Mouse (Mus musculus): ENCODE measurements at regions not wholly inside any gene's neighbourhood (a gene's known extent, or its start where the extent isn't known, plus 50 kb on each side); places are given as distances from the start of the nearest gene placed in this dataset.

DNA sequence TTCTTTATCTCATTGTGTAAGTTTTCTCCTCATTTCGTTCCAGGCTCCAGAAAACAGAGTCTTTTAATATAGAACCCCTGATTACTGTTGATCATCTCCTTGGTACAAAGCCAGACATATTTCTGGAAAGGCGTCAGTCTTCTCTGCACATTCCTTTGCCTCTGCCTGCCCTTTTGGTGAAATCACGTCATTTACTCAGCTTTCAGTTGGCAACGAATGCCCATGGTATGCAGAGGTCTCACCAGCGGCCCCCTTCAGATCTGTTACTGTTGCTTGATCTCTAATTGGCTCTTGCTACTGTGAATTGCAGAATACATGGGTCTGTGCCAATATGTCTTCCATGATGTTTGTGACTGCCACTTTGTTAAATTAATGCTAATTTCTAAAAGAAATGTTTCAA, 412.0 kb upstream of the Pitx2 start:
- Histone ChIP-seq H3K27me3 (ENCODE audit: control insufficient read depth, insufficient read depth, low read length) (no peaks in the 10 kb centered on the region), H3K4me2 (ENCODE audit: low read depth, low read length) (no peak overlapping the region), H3K27ac (ENCODE audit: low read length) (no peak overlapping the region), H3K9me3 (replicated peaks; ENCODE audit: control insufficient read depth, low read length) (no peaks in the 10 kb centered on the region), H3K36me3 (ENCODE audit: control insufficient read depth, insufficient read depth) (no peaks in the 10 kb centered on the region), H3K9ac (ENCODE audit: low read length) (no peak overlapping the region), H3K4me3 (ENCODE audit: low read length) (no peak overlapping the region), H3K4me1 (ENCODE audit: control insufficient read depth, insufficient read depth, low read length) (no peaks in the 10 kb centered on the region)
- no peak for ATAC-seq (replicated peaks; ENCODE audit: extremely low read depth, insufficient read depth, low FRiP score)
- WGBS: 47% methylated on average over 5 of the region's 5 CpGs

DNA sequence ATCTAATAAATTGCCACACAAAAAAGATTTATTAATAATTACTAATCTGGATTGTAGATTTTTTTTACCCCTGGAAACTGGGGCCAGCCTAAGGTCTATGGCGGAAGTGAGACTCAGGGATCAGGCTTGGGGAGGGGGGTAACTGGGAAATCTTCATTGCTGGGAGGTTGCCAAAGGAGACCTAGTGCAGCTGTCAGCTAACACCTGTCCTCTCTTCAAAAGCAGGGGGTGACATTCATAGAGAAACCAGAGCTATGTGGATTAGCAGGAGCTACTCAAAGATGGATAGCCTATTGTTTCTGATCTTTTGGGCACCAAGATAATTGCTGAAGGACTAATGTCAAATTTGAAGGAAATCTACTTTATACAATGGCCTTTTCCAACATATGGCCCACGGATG, 403.7 kb upstream of the Pitx2 start:
- H3K4me1 ChIP-seq (ENCODE audit: control insufficient read depth, insufficient read depth, low read length): no peaks in the 10 kb centered on the region
- H3K36me3 ChIP-seq (ENCODE audit: control insufficient read depth, insufficient read depth): no peaks in the 10 kb centered on the region
- H3K9me3 ChIP-seq (replicated peaks; ENCODE audit: control insufficient read depth, low read length): no peaks in the 10 kb centered on the region
- no peaks in the 10 kb centered on the region for H3K27me3 ChIP-seq (ENCODE audit: control insufficient read depth, insufficient read depth, low read length)
- H3K4me2 ChIP-seq (ENCODE audit: low read depth, low read length): no peak overlapping the region
- no peak overlapping the region for H3K4me3 ChIP-seq (ENCODE audit: low read length)
- no peak for ATAC-seq (replicated peaks; ENCODE audit: extremely low read depth, insufficient read depth, low FRiP score)
- no peak overlapping the region for H3K27ac ChIP-seq (ENCODE audit: low read length)
- 82% methylated on average over 2 of the region's 2 CpGs for WGBS
- no peak overlapping the region for H3K9ac ChIP-seq (ENCODE audit: low read length)

DNA sequence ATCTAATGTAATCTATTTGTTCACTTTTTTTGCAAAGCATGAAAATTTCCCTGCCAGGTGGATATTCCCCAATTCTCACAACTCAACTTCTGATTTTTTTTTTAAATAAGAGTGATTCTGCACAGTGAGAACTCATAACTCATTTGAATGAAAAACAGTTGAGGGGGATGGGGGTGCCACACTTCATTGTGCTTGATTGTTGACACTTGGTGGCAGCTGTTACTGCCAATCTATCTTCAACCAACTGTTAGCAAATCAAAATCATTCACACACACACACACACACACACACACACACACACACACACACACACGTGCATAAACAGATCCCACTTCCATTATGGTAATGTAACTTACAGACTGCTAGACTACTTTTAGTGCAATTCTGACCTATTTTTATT, 401.8 kb upstream of the Pitx2 start:
- no peak for ATAC-seq (replicated peaks; ENCODE audit: extremely low read depth, insufficient read depth, low FRiP score)
- Histone ChIP-seq H3K27ac (ENCODE audit: low read length) (no peak overlapping the region), H3K4me3 (ENCODE audit: low read length) (no peak overlapping the region), H3K4me1 (ENCODE audit: control insufficient read depth, insufficient read depth, low read length) (no peaks in the 10 kb centered on the region), H3K9me3 (replicated peaks; ENCODE audit: control insufficient read depth, low read length) (no peaks in the 10 kb centered on the region), H3K4me2 (ENCODE audit: low read depth, low read length) (no peak overlapping the region), H3K36me3 (ENCODE audit: control insufficient read depth, insufficient read depth) (no peaks in the 10 kb centered on the region), H3K9ac (ENCODE audit: low read length) (no peak overlapping the region), H3K27me3 (ENCODE audit: control insufficient read depth, insufficient read depth, low read length) (no peaks in the 10 kb centered on the region)
- 63% methylated on average over 1 of the region's 1 CpGs for WGBS

DNA sequence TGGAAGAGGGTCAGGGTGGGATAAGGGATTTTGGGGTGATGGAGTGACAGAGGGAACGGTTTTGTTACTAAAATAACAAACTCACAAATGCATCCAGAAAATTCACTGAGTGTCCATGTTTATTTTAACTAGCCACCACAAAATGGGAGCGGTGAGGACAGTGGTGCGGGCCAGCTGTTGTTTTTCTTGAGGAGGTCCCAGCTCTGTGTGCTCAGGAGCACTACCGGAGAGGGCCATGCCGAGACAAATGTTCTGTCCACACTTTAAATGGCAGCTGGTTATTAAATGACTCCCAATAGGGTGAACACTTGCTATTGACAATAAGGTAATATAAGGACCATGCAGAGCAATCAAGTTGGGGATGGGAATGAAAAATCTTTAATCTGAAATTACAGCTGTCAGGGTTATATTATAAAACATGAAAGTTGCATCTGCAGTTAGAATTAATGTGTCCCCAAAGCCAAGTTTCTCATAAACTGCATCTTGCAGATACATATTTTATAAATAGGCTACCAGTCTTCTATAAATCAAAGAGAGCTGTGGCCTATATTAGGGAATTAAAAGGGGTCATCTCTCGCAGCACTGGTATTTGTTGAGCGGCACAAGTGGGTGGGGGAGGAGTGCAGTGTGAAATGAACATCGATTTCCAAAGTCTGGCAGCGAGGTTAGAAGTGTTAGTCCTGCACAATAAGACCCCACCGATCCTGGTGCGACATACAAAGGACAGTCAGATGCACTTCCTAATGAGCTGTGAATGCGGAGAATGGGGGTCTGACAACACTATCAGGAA, 370.1 kb upstream of the Pitx2 start:
- WGBS: 47% methylated on average over 12 of the region's 12 CpGs
- Histone ChIP-seq H3K4me1 (ENCODE audit: control insufficient read depth, insufficient read depth, low read length) (no peaks in the 10 kb centered on the region), H3K9ac (ENCODE audit: low read length) (no peak overlapping the region), H3K27ac (ENCODE audit: low read length) (no peak overlapping the region), H3K27me3 (ENCODE audit: control insufficient read depth, insufficient read depth, low read length) (no peaks in the 10 kb centered on the region), H3K36me3 (ENCODE audit: control insufficient read depth, insufficient read depth) (no peaks in the 10 kb centered on the region), H3K9me3 (replicated peaks; ENCODE audit: control insufficient read depth, low read length) (no peaks in the 10 kb centered on the region), H3K4me3 (ENCODE audit: low read length) (no peak overlapping the region), H3K4me2 (ENCODE audit: low read depth, low read length) (no peak overlapping the region)
- ATAC-seq (replicated peaks; ENCODE audit: extremely low read depth, insufficient read depth, low FRiP score): no peak

DNA sequence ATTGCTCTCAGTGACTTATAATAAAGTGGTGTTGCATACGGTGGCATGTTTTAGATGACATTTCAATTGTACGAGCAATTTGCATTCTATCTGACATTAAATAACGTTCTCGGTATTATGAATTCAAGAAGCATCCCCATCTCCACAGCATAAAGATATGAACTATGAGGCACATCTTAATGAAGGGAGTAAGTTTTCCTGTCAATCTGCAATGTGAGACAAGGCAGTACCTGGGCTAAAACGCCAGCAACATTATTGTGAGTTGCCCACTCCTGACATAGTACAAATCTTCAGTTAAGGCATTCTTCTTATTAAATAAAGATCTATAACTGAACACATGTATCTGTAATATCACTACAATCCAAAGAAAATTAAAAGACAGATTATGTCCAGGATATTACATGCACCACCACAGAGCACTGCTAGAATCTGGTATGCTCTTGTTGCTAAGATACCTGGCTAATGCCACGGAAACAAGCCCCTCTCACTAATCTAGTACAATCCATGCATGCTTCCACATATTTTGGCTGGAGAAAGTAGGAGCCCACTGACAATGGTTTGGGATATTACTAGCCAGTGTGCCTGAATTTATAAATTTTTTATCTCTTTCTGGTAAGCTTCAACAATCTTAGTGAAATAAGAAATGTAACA, 349.2 kb upstream of the Pitx2 start:
- no peak overlapping the region for H3K4me2 ChIP-seq (ENCODE audit: low read depth, low read length)
- H3K27ac ChIP-seq (ENCODE audit: low read length): no peak overlapping the region
- no peaks in the 10 kb centered on the region for H3K36me3 ChIP-seq (ENCODE audit: control insufficient read depth, insufficient read depth)
- H3K9ac ChIP-seq (ENCODE audit: low read length): no peak overlapping the region
- 80% methylated on average over 6 of the region's 6 CpGs for WGBS
- H3K4me3 ChIP-seq (ENCODE audit: low read length): no peak overlapping the region
- no peaks in the 10 kb centered on the region for H3K9me3 ChIP-seq (replicated peaks; ENCODE audit: control insufficient read depth, low read length)
- no peaks in the 10 kb centered on the region for H3K4me1 ChIP-seq (ENCODE audit: control insufficient read depth, insufficient read depth, low read length)
- ATAC-seq (replicated peaks; ENCODE audit: extremely low read depth, insufficient read depth, low FRiP score): no peak
- H3K27me3 ChIP-seq (ENCODE audit: control insufficient read depth, insufficient read depth, low read length): no peaks in the 10 kb centered on the region

DNA sequence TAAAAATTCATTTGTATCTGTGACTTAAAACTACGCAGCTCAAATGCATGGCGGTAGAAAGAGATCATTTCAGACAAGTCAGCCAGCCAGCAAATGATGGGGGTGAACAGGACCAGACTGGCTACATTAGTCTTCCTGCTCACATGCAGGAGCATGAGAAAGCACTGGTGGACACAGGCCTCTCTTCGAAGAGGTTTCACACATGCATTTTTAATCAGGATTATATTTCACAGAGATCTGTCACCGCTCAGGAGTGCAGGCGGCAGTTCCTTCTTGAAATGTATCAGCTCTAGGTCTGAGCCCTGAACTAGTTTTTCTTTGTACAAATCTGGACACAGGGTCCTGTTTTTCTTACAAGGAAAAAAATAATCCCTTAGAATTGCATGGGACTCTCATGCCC, 343.2 kb upstream of the Pitx2 start:
- Histone ChIP-seq H3K36me3 (ENCODE audit: control insufficient read depth, insufficient read depth) (no peaks in the 10 kb centered on the region), H3K4me1 (ENCODE audit: control insufficient read depth, insufficient read depth, low read length) (no peaks in the 10 kb centered on the region), H3K4me3 (ENCODE audit: low read length) (no peak overlapping the region), H3K4me2 (ENCODE audit: low read depth, low read length) (no peak overlapping the region), H3K27ac (ENCODE audit: low read length) (no peak overlapping the region), H3K9me3 (replicated peaks; ENCODE audit: control insufficient read depth, low read length) (no peaks in the 10 kb centered on the region), H3K9ac (ENCODE audit: low read length) (no peak overlapping the region), H3K27me3 (ENCODE audit: control insufficient read depth, insufficient read depth, low read length) (no peaks in the 10 kb centered on the region)
- no peak for ATAC-seq (replicated peaks; ENCODE audit: extremely low read depth, insufficient read depth, low FRiP score)
- WGBS: 67% methylated on average over 5 of the region's 5 CpGs

DNA sequence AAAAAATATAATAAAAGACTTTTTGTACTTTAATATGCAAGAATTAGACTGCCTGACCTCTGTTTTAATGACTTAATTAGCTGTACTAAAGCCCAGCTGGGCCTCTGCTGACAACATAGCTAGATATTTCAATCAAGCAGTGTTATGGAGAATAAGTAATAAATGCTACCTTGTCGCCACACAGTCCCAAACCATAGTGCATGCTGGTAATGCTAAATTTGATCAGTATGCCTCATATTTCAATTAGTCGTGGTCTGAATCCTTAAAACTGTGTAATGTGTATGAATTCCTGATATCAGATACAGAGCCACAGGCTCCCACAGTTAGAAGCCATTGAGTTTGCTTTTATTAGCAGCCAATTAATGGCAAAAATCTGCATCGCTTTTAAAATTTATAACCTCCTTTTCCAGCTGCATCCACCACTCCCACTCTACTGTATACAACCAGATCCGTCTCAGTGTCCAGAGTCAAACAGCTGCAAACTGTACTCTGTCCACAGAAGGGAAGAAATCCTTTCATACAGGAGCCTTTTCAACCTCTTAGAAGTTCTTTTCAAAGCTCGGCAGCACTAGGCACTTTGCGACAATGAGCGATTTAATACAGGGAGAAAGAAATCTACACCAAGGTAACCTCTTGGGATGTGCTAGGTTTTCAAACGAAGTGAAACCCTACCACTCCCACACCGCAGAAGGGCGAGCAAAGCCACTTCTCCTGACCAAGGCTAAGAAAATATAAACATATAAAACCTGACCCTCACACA, 317.8 kb upstream of the Pitx2 start:
- 61% methylated on average over 10 of the region's 10 CpGs for WGBS
- Histone ChIP-seq H3K9me3 (replicated peaks; ENCODE audit: control insufficient read depth, low read length) (no peaks in the 10 kb centered on the region), H3K36me3 (ENCODE audit: control insufficient read depth, insufficient read depth) (no peaks in the 10 kb centered on the region), H3K9ac (ENCODE audit: low read length) (no peak overlapping the region), H3K27me3 (ENCODE audit: control insufficient read depth, insufficient read depth, low read length) (no peaks in the 10 kb centered on the region), H3K4me1 (ENCODE audit: control insufficient read depth, insufficient read depth, low read length) (no peaks in the 10 kb centered on the region), H3K4me2 (ENCODE audit: low read depth, low read length) (no peak overlapping the region), H3K4me3 (ENCODE audit: low read length) (no peak overlapping the region), H3K27ac (ENCODE audit: low read length) (no peak overlapping the region)
- no peak for ATAC-seq (replicated peaks; ENCODE audit: extremely low read depth, insufficient read depth, low FRiP score)

DNA sequence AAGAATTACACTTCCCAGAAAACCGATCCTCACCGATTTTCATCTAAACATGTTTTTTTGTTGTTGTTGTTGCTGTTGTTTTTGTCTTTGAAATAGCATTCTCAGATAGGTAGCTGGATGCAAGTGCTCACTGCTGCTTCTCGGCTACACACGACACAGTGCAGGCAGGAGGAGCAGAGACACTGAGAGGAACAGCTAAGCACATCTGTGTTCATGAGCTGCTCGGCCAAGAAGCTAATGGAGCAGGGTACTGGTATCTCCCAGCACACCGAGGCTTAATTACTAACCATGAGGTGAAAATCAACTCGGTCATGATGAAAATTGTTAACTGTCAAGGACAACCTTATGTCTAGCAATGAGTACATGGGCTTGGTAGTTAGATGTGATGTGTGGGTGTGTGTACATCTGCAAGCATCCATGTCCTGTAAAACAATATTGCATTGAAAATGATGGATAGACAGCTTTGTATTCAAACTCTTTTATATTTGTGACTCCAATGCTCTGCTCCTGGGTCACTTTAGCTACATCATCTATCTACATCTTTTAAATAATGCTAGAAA, 316.0 kb upstream of the Pitx2 start:
- Histone ChIP-seq H3K4me2 (ENCODE audit: low read depth, low read length) (no peak overlapping the region), H3K4me1 (ENCODE audit: control insufficient read depth, insufficient read depth, low read length) (no peaks in the 10 kb centered on the region), H3K36me3 (ENCODE audit: control insufficient read depth, insufficient read depth) (no peaks in the 10 kb centered on the region), H3K27me3 (ENCODE audit: control insufficient read depth, insufficient read depth, low read length) (no peaks in the 10 kb centered on the region), H3K9me3 (replicated peaks; ENCODE audit: control insufficient read depth, low read length) (no peaks in the 10 kb centered on the region), H3K9ac (ENCODE audit: low read length) (no peak overlapping the region), H3K4me3 (ENCODE audit: low read length) (no peak overlapping the region), H3K27ac (ENCODE audit: low read length) (no peak overlapping the region)
- WGBS: 69% methylated on average over 7 of the region's 7 CpGs
- ATAC-seq (replicated peaks; ENCODE audit: extremely low read depth, insufficient read depth, low FRiP score): no peak

DNA sequence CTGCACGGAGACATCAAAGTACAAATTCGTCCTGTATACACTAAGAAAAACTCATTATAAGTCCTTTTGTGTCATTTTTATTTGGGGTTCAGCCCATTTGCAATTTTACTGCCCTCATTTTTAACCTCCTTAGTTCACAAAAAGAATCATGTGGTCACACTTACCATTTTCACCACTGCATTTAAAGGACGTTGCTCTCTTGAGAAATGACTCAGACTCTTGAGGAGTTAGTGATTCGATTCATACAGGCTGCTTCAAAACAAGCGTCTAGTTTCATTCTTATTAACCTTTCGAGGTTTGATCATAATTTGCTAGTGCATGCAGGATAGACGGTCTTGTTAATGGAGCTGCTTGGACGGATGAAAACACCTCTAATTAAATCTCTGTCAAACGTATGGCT, 313.0 kb upstream of the Pitx2 start:
- H3K4me3 ChIP-seq (ENCODE audit: low read length): no peak overlapping the region
- no peak overlapping the region for H3K4me2 ChIP-seq (ENCODE audit: low read depth, low read length)
- no peaks in the 10 kb centered on the region for H3K36me3 ChIP-seq (ENCODE audit: control insufficient read depth, insufficient read depth)
- no peaks in the 10 kb centered on the region for H3K4me1 ChIP-seq (ENCODE audit: control insufficient read depth, insufficient read depth, low read length)
- H3K27me3 ChIP-seq (ENCODE audit: control insufficient read depth, insufficient read depth, low read length): no peaks in the 10 kb centered on the region
- H3K9me3 ChIP-seq (replicated peaks; ENCODE audit: control insufficient read depth, low read length): no peaks in the 10 kb centered on the region
- H3K27ac ChIP-seq (ENCODE audit: low read length): no peak overlapping the region
- no peak overlapping the region for H3K9ac ChIP-seq (ENCODE audit: low read length)
- WGBS: 52% methylated on average over 9 of the region's 9 CpGs
- ATAC-seq (replicated peaks; ENCODE audit: extremely low read depth, insufficient read depth, low FRiP score): no peak

All from heart, embryonic 16.5 days (tissue).